Mouse (Mus musculus): Measurements from ENCODE around the gene Sbpl. TPM values are rescaled to one million over a fixed set of nuclear protein-coding genes. Genes with fewer than 3 reads are reported as not detected.

Gene Sbpl
- polyA plus RNA-seq, 1 experiment, result 1.6 TPM

DNA sequence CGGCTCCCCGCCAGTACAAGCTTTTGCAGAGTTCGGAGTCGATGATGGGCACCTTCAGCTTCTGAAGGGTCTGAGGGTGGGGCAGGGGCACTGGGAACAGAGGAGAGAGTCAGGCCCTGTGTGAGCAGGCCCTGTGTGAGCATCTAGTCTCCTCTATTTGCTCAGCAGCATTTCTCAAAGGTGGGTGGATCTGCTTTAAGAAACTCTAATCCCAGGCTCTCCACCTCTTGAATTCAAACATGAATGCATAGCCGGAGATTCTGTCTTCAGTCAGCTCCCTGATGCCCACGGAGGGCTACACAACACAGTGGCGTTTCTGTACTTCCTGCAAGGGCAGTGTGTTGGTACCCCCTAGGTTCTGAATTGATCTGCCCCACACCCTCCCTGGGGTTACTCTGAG is 39.6 kb upstream of the Sbpl start:
- no peak for DNase-seq
- WGBS, result 88% methylated on average over 7 of the region's 7 CpGs
- H3K36me3 ChIP-seq (ENCODE audit: control insufficient read depth, insufficient read depth, low read length), result no peaks in the 10 kb centered on the region
- no peak for TF ChIP-seq CTCF (IDR thresholded peaks at IDR 0.05; ENCODE audit: borderline replicate concordance, control insufficient read depth, extremely low read depth, insufficient read depth, low read length, poor library complexity)
- no peak for TF ChIP-seq POLR2A (IDR thresholded peaks at IDR 0.05; ENCODE audit: control insufficient read depth, extremely low read depth, insufficient read depth, low read length, poor library complexity)
- peaks cover 11% of the 10 kb centered on the region for H3K4me1 ChIP-seq (replicated peaks; ENCODE audit: control insufficient read depth, insufficient read depth, low read length)
- no peak overlapping the region for H3K4me3 ChIP-seq (ENCODE audit: control insufficient read depth, insufficient read depth, low read length)
- no peak overlapping the region for H3K27ac ChIP-seq (ENCODE audit: control insufficient read depth, insufficient read depth, low read length)
- H3K27me3 ChIP-seq (ENCODE audit: control insufficient read depth, insufficient read depth, low read length), result no peaks in the 10 kb centered on the region

DNA sequence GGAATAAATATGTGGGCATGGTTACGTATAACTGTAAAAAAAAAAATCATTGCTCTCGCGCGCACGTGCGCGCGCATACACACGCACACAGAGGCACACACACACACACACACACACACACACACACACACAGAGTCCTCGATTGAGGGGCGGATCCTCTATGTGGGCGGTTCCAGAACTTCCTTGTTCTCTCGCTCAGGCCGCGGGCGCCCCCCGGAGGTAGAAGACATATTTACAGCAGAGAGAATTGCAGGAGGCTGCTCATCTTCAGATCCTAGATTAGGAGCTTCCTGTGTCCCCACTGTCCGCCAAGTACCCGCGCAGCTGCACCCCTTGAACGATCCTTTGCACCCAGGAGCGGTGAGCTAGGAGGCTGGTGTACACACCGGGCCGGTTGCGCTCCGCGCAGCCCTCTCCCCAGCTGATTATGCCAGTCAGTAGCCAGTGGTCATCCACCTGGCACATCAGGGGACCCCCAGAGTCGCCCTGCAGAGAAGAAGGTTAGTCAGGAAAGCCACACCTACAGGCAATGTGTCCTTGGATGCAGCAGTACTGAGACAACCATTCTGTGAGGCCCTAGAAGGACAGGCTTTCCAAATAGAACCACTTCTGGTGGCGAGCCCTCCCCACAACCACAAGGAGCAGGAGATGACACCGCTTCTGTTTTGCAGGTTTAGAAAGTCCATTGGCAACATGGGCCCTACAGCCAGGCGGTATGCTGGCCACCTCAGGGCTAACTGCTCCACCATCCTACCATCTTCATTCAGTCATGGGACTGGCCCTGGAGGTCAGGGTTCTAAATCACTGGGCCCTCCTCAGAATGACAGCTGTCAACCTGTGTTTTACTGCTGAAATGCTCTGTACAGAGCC is 38.7 kb upstream of the Sbpl start:
- peak; percentile 77; the same call in 1 of the 2 replicates for TF ChIP-seq CTCF (IDR thresholded peaks at IDR 0.05; ENCODE audit: borderline replicate concordance, control insufficient read depth, extremely low read depth, insufficient read depth, low read length, poor library complexity)
- TF ChIP-seq POLR2A (IDR thresholded peaks at IDR 0.05; ENCODE audit: control insufficient read depth, extremely low read depth, insufficient read depth, low read length, poor library complexity), result no peak
- peak; percentile 94 for DNase-seq
- no peaks in the 10 kb centered on the region for H3K27me3 ChIP-seq (ENCODE audit: control insufficient read depth, insufficient read depth, low read length)
- H3K36me3 ChIP-seq (ENCODE audit: control insufficient read depth, insufficient read depth, low read length), result no peaks in the 10 kb centered on the region
- peaks cover 11% of the 10 kb centered on the region for H3K4me1 ChIP-seq (replicated peaks; ENCODE audit: control insufficient read depth, insufficient read depth, low read length)
- H3K4me3 ChIP-seq (ENCODE audit: control insufficient read depth, insufficient read depth, low read length), result no peak overlapping the region
- H3K27ac ChIP-seq (ENCODE audit: control insufficient read depth, insufficient read depth, low read length), result no peak overlapping the region
- 11% methylated on average over 31 of the region's 31 CpGs for WGBS

DNA sequence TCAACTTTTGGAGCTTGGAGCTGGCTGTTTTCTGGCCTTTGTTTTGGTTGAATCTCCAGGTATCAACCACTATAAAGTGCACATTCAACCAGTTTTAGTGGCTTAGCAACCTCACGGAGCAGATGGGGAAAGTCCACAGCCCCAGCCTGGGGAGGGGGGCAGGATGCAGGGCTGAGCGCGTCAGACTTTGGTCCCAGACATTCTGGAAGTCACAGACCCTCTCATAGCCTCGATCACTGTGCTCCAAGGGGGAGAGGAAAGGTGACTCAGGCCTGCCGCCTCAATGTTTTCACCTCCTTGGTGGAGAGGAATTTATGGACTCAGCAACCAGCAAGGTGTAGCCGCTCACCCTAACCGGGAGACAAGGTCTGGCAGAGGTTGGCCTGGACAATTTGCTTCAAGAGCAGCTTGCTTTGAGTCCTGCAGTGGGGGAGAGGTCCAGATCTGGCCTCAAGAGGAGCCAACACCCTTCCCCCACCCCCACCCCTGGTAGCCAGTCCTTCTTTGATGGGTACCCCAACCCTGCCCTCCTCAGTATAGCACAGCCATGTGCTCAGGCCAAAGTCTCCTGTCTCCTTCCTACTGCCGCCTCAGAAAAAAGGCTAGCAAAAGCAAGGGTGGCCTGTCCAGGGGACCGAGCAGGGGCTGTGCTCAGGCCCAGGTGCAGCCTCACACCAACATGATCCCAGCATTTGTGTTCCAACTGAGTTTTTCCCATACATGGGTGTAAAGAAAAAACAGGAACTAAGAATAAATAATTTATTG is 37.9 kb upstream of the Sbpl start:
- Histone ChIP-seq H3K4me3 (ENCODE audit: control insufficient read depth, insufficient read depth, low read length) (no peak overlapping the region), H3K36me3 (ENCODE audit: control insufficient read depth, insufficient read depth, low read length) (no peaks in the 10 kb centered on the region), H3K4me1 (replicated peaks; ENCODE audit: control insufficient read depth, insufficient read depth, low read length) (peaks cover 11% of the 10 kb centered on the region), H3K27ac (ENCODE audit: control insufficient read depth, insufficient read depth, low read length) (no peak overlapping the region), H3K27me3 (ENCODE audit: control insufficient read depth, insufficient read depth, low read length) (no peaks in the 10 kb centered on the region)
- no peak for TF ChIP-seq CTCF (IDR thresholded peaks at IDR 0.05; ENCODE audit: borderline replicate concordance, control insufficient read depth, extremely low read depth, insufficient read depth, low read length, poor library complexity)
- no peak for TF ChIP-seq POLR2A (IDR thresholded peaks at IDR 0.05; ENCODE audit: control insufficient read depth, extremely low read depth, insufficient read depth, low read length, poor library complexity)
- WGBS, result 72% methylated on average over 9 of the region's 9 CpGs
- peak; percentile 7 for DNase-seq

DNA sequence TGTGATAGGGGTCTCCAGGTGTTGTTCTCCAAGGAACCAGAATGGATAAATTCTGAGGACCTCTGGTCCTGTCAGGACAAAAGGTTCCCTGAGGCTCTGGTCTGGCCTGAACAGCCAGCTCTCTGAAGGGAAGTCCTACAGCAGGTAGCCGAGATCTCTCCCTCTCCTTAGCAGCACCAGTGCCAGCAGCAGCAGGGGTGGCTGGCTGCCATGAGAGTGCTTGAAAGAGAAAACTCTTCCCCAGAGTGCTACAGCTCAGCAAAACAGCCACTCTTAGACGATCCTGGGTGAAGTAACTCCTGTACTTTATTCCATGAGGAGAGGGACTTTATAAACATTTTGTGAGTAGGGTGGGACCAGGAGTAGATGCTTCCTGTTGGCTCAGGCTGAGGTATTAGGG is 34.7 kb upstream of the Sbpl start:
- Histone ChIP-seq H3K27me3 (ENCODE audit: control insufficient read depth, insufficient read depth, low read length) (no peaks in the 10 kb centered on the region), H3K27ac (ENCODE audit: control insufficient read depth, insufficient read depth, low read length) (no peak overlapping the region), H3K4me1 (replicated peaks; ENCODE audit: control insufficient read depth, insufficient read depth, low read length) (peaks cover 11% of the 10 kb centered on the region), H3K4me3 (ENCODE audit: control insufficient read depth, insufficient read depth, low read length) (no peak overlapping the region), H3K36me3 (ENCODE audit: control insufficient read depth, insufficient read depth, low read length) (no peaks in the 10 kb centered on the region)
- WGBS, result 66% methylated on average over 2 of the region's 2 CpGs
- no peak for TF ChIP-seq CTCF (IDR thresholded peaks at IDR 0.05; ENCODE audit: borderline replicate concordance, control insufficient read depth, extremely low read depth, insufficient read depth, low read length, poor library complexity)
- no peak for TF ChIP-seq POLR2A (IDR thresholded peaks at IDR 0.05; ENCODE audit: control insufficient read depth, extremely low read depth, insufficient read depth, low read length, poor library complexity)
- no peak for DNase-seq

DNA sequence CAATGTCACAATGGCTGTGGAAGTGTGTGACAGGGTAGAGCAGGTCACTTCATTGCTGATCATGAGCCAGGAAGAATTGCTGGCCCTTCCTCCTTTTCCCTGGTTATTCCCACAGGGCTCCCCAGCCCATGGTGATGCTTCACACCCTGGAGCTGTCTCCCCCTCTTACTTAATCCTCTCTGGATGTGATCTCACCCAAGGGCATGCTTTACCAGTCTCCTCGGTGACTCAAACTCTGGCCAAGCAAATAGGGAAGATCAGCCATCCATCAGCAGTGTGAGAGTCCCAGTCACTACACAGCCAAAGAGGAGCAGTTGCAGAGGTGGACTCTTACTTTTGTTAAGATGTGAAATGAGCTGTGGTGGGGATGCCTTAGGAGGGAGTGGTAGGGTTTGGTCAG is 29.9 kb upstream of the Sbpl start:
- Histone ChIP-seq H3K4me3 (ENCODE audit: control insufficient read depth, insufficient read depth, low read length) (no peak overlapping the region), H3K27ac (ENCODE audit: control insufficient read depth, insufficient read depth, low read length) (no peak overlapping the region), H3K4me1 (replicated peaks; ENCODE audit: control insufficient read depth, insufficient read depth, low read length) (peaks cover 4% of the 10 kb centered on the region), H3K36me3 (ENCODE audit: control insufficient read depth, insufficient read depth, low read length) (no peaks in the 10 kb centered on the region), H3K27me3 (ENCODE audit: control insufficient read depth, insufficient read depth, low read length) (no peaks in the 10 kb centered on the region)
- DNase-seq, result no peak
- no peak for TF ChIP-seq CTCF (IDR thresholded peaks at IDR 0.05; ENCODE audit: borderline replicate concordance, control insufficient read depth, extremely low read depth, insufficient read depth, low read length, poor library complexity)
- TF ChIP-seq POLR2A (IDR thresholded peaks at IDR 0.05; ENCODE audit: control insufficient read depth, extremely low read depth, insufficient read depth, low read length, poor library complexity), result no peak
- 93% methylated on average over 1 of the region's 1 CpGs for WGBS

DNA sequence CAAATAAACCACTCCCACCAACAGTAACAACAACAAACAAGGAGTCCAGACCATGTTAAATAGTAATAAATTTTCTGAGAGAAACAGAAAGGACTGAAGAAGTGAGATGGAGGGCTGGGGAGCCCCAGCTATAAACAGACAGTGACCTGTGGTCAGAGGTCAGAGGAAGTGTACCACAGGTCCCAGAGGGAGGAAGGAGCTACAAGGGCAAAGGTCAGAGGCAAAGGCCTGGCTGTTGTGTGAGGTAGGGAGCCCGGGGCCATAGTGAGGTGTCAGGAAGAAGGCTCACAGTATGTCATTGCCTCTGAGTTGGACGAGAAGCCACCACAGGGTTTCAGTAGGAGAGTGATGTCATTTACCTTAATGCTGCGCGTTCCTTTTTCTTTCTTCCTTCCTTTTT is 27.8 kb upstream of the Sbpl start:
- 40% methylated on average over 4 of the region's 4 CpGs for WGBS
- DNase-seq, result no peak
- H3K4me1 ChIP-seq (replicated peaks; ENCODE audit: control insufficient read depth, insufficient read depth, low read length), result peaks cover 4% of the 10 kb centered on the region
- H3K27me3 ChIP-seq (ENCODE audit: control insufficient read depth, insufficient read depth, low read length), result no peaks in the 10 kb centered on the region
- no peak overlapping the region for H3K27ac ChIP-seq (ENCODE audit: control insufficient read depth, insufficient read depth, low read length)
- no peaks in the 10 kb centered on the region for H3K36me3 ChIP-seq (ENCODE audit: control insufficient read depth, insufficient read depth, low read length)
- H3K4me3 ChIP-seq (ENCODE audit: control insufficient read depth, insufficient read depth, low read length), result no peak overlapping the region
- TF ChIP-seq POLR2A (IDR thresholded peaks at IDR 0.05; ENCODE audit: control insufficient read depth, extremely low read depth, insufficient read depth, low read length, poor library complexity) (no peak), CTCF (IDR thresholded peaks at IDR 0.05; ENCODE audit: borderline replicate concordance, control insufficient read depth, extremely low read depth, insufficient read depth, low read length, poor library complexity) (no peak)

Data from thymus, adult 2 months (tissue).